Mouse (Mus musculus) ES-E14 (cell line): ENCODE results near the gene Olfr323.

Experiments
- CHD2 ChIP-seq: IDR thresholded peaks from 2 replicates; pipeline ENCODE4 v1.6.1; 2014; ENCODE audit warnings: mild to moderate bottlenecking, low read depth, low read length, inconsistent platforms
- HCFC1 ChIP-seq: IDR thresholded peaks from 2 replicates; pipeline ENCODE4 v1.6.1; 2012; ENCODE audit warnings: low read length, inconsistent platforms, borderline replicate concordance; ENCODE audit not compliant: insufficient read depth
- MAFK ChIP-seq: IDR thresholded peaks from 2 replicates; pipeline ENCODE4 v1.6.1; 2014; ENCODE audit warnings: mild to moderate bottlenecking, low read depth, low read length, inconsistent platforms; ENCODE audit not compliant: insufficient read depth
- ZC3H11A ChIP-seq: IDR thresholded peaks from 2 replicates; pipeline ENCODE4 v1.6.1; 2012; ENCODE audit warnings: low read depth, mild to moderate bottlenecking, inconsistent platforms, low read length, borderline replicate concordance
- ZNF384 ChIP-seq: IDR thresholded peaks from 2 replicates; pipeline ENCODE4 v1.6.1; 2012; ENCODE audit warnings: low read depth, low read length, inconsistent platforms

DNA sequence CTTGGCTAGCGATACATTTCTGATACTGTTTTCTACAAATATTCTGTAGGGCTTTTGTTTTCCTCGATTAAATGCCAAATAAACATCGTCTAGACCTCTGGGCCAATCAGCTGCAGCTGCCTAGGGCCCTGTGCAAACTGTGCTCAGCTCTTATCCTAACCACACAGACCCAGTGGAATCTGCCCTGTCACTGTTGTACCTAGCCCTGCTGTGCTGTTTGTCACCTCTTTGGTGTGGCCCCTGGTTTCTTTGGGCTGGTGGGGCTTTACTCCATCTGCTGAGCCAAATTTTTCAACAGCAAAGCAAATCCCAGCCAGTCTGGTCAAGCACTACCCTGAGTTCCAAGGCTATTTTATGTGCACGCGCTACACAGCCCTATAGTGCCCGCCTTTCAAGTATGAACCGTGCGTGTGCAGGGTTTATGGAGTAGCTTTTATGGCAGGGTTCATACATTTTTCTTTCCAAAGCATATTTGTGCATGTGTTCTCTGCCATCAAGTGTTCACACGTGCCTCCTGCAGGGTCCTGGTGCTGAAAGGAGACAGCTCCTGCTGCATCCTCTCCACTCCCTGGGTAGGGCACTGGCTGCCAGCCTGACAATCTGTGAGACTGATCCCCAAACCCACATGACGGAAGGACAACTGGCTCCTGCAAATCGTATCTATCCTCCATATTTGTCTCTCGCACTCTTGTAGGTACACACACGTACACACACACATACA is 11.5 kb upstream of the Olfr323 start:
- TF ChIP-seq MAFK: no peak
- TF ChIP-seq ZC3H11A: no peak
- no peak for TF ChIP-seq CHD2
- no peak for TF ChIP-seq HCFC1
- TF ChIP-seq ZNF384: no peak
